Mouse (Mus musculus): ENCODE data around the gene Qpct.

GRCm38 (mm10) chr17:79024544-79024943 lies 27.2 kb upstream of the Qpct start:
- TF ChIP-seq EP300 (IDR thresholded peaks at IDR 0.05): peak; percentile 84
- TF ChIP-seq CTCF (IDR thresholded peaks at IDR 0.05): no peak
